Mouse (Mus musculus): ENCODE data around the gene Rab8a.
A peak's percentile ranks its signal among the peaks of the same experiment; 100 is the strongest.
"Not testable (repeated sequence)": the region's sequence is repeated elsewhere in the genome, so short reads cannot be mapped to it uniquely, and the experiment has no call there.

The Rab8a gene

DNA sequence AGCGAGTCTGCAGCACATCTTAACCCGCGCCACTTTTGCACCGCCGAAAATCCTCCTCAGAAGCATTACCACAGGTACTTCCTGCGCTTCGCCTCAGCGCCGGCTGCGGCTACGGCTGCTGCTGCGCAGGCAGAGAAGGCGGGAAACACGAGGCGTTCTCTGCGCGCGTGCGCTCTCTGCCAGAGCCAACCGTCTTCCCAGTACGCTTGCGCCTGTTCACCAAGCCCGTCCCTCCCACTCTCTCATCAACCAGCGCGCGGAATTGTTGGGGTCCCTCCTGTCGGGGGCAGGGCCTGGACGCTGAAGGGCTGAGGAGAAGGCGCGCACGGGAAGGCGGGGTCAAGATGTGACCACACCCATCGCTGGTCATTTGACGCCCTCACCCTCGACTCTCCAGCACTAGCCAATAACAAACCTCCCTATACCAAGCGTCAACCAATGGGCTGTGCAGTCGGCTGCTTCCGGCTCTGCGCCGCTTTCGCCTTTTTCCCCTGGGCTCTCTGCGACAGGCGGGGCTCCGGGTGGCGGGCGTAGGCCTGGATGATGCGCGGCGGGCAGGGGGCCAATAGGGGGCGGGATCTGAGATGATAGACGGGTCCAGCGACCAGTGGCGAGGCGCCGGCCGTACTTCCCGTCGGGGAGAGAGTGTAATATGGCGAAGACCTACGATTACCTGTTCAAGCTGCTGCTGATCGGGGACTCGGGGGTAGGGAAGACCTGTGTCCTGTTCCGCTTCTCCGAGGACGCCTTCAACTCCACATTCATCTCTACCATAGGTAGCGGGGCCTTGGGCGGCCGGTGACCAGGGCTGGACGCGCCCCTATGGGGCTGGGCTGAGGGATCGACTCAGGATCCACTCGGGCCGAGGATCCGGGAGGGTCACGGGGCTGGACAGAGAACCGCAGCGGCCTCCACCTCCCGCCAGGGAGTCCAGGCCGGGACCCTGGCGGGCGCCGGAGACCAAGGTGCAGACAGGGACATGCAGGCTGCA is at the start of gene Rab8a:
Gene Rab8a, plus strand, starts transcription at position 494 of the 991 bp plus-strand sequence.
- DNase-seq (ENCODE audit: low spot score): peak; percentile 100

- DNase-seq (ENCODE audit: low spot score): no peak
Measured at GRCm38 (mm10) chr8:72112486-72112885, 48.5 kb upstream of the Rab8a start.

DNA sequence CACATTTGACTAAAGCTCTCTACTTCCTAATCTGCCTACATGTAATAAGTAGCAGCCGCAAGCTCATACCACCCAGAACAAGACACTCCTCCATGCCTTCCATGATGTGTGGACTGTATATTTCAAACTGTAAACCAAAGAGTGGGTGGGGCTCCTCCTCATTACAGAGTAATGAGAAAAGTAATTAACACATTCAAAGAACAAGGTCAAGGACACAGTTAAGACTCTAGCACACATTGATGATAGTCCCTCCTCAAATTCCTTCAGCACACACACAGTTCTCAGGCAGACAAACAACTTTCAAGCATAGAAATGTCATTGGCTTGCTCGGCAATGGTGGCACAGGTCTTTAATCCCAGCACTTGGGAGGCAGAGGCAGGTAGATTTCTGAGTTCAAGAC is 45.8 kb upstream of the Rab8a start:
- DNase-seq (ENCODE audit: low spot score): no peak

GRCm38 (mm10) chr8:72118616-72119015 is 42.4 kb upstream of the Rab8a start:
- no peak for DNase-seq (ENCODE audit: low spot score)

GRCm38 (mm10) chr8:72121486-72121885 is 39.5 kb upstream of the Rab8a start:
- DNase-seq (ENCODE audit: low spot score): not testable (repeated sequence)

GRCm38 (mm10) chr8:72121997-72122396 is 39.0 kb upstream of the Rab8a start:
- peak; percentile 61 for DNase-seq (ENCODE audit: low spot score)

DNA sequence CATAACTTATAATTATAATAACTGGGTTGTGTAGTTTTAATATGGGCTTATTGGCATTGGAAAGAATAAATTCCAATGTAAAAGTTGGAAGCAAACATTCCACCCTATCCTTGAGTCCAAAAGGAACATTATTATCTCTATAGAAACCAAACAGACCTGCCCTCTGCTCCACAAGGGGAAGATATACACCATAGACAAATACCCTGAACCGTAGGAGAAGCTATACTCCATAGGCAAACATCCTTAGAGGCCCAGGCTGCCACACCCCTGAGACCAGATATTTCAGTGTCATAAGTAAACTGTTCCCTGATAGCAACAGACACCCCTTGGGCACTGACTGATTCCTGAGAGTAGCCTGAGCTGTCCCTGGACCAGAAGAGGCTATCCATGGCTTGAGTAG is 33.2 kb upstream of the Rab8a start:
- DNase-seq (ENCODE audit: low spot score): no peak

- DNase-seq (ENCODE audit: low spot score): peak; percentile 64
Measured at GRCm38 (mm10) chr8:72131251-72131650, 29.7 kb upstream of the Rab8a start.

- no peak for DNase-seq (ENCODE audit: low spot score)
Measured at GRCm38 (mm10) chr8:72131901-72132300, 29.1 kb upstream of the Rab8a start.

DNA sequence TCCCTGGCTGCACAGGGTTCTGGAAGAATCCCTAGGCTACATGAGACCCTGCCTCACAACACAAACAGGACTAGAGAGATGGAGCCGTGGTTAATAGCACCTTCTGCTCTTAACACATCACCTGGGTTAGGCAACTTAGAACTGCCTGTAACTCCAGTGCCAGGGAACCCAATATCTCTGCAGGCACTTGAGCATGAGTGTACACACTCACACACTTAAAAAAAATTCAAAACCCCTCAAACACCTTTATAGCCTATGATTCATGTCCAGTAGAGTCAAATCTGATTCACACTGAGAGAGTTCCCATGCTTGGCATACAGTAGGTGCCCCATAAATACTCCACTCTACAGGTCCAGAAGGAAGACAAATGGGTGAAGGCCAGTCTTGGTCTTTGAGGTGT is 28.6 kb upstream of the Rab8a start:
- no peak for DNase-seq (ENCODE audit: low spot score)

- no peak for DNase-seq (ENCODE audit: low spot score)
Measured at GRCm38 (mm10) chr8:72132891-72133290, 28.1 kb upstream of the Rab8a start.

DNA sequence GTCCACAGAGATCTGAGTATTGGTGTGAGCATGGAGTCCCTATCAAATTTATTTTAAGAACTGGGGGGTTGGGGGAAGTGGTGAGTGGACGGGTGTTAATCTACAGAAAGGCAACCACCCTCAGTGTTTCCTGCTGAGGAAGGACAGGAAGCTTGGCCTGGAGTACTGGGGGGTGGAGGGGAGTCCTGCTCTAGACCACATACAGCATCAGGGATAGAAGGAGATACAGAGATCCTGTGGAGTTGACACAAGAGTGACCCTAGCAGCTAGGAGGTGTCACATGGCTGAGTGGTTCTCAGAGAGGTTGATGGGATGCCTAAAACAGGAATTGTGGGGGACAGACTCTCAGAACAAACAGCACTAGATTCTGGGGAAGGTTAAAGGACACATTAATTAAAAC is 27.5 kb upstream of the Rab8a start:
- no peak for DNase-seq (ENCODE audit: low spot score)

GRCm38 (mm10) chr8:72134756-72135445 is 26.1 kb upstream of the Rab8a start, which contains the start of gene Tpm4:
TSS of gene Tpm4 (plus strand) at chr8:72134975.
- DNase-seq (ENCODE audit: low spot score): peak; percentile 72

- peak; percentile 60 for DNase-seq (ENCODE audit: low spot score)
Measured at GRCm38 (mm10) chr8:72135446-72136301, 25.3 kb upstream of the Rab8a start.

GRCm38 (mm10) chr8:72136302-72136978 is 24.6 kb upstream of the Rab8a start:
- DNase-seq (ENCODE audit: low spot score): peak; percentile 90

GRCm38 (mm10) chr8:72137431-72137830 is 23.6 kb upstream of the Rab8a start:
- no peak for DNase-seq (ENCODE audit: low spot score)

- DNase-seq (ENCODE audit: low spot score): no peak
Measured at GRCm38 (mm10) chr8:72138456-72138855, 22.5 kb upstream of the Rab8a start.

DNA sequence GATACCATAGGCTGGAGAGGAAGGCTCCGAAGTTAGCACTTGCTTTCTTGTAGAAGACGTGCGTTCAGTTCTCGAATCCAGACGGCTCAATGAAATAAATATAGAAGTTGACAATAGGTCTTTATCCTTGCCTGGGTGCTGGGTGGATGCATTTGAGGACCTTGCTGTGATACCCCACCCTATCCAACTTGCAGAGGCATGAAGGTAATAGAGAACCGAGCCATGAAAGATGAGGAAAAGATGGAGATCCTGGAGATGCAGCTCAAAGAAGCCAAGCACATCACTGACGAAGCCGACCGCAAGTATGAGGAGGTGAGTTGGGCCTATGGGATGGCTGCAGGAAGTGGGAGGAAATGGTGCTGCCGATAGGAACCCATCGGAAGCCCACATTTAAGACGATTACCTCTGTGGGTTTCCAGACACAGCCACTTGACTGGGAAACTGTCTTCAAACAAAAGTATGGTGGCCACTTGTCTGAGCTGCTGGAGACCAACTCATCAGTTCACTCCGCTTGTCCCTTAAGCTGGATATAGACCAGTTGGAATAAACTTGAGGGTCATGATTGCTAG is 17.7 kb upstream of the Rab8a start:
- DNase-seq (ENCODE audit: low spot score): no peak

GRCm38 (mm10) chr8:72144345-72144975 is 16.5 kb upstream of the Rab8a start:
- DNase-seq (ENCODE audit: low spot score): no peak

DNA sequence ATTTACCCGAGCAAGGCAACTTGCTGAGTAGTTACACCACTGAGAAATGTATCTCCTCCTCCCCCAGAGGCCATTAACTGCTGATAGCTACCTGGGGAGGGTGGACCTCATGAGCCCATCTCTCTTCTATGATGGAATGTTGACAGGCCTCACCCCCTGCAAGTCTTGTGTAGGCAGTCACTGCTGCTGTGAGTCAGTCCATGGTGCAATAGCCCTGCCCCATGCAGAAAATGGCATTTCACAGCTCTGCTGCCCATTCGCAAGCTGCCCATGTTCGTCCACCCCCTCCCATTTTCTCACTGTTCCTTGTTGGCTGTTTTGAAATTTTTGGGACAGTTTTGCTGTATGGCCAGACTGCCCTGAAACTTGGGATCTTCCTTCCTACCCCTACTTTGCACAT is 15.5 kb upstream of the Rab8a start:
- no peak for DNase-seq (ENCODE audit: low spot score)

DNA sequence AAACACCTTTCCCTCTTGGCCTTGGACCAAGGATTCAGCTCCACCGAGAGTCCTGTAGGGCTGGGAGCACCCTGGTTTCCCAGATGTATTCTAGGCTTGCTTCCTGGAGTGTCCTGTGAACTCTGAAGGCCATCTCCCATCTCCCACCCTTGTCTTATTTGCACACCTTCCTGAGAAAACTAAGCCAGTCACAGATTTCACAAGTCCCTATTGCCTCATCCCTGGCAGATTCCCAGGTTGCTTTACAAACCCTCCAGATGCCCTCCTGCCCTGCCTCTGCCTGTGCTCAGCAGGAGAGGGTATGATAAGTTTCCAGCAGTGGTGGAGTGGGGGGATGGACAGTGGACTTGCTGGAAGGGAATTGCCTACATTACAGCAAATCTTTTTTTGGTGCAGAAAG is 14.9 kb upstream of the Rab8a start:
- DNase-seq (ENCODE audit: low spot score): no peak

All from embryo, embryonic 10 days (tissue).